In genomic region chr11:54008416-54008920, GRCm38 (mm10) we compare ENCODE assay signal across 14 mouse cellular contexts. TPM values are rescaled to one million over a fixed set of nuclear protein-coding genes. Genes with fewer than 3 reads are reported as not detected.
DNase-seq lines count a peak whose midpoint lies in the region; ATAC-seq and TF ChIP-seq lines count a peak whose summit lies in the region.
"Had no signal": no experiment of that assay in that cellular context is flagged by ENCODE, and none has a peak within 500 bp of the region (broad histone marks: within the 10 kb centered on the region; RNA-seq: fewer than 3 reads in every experiment).

No protein-coding gene starts in this region.

- no peak; the same call in 1 of the 2 replicates for ATAC-seq in lung, postnatal 0 days
- ATAC-seq in limb, embryonic 15.5 days (ENCODE audit: insufficient number of reproducible peaks, low FRiP score, low TSS enrichment, low read depth): no peak
- ATAC-seq in activated CD4-positive, CD25-positive, alpha-beta regulatory T cell, adult 4 months: no peak

- H3K9me3 ChIP-seq in lung, postnatal 0 days (ENCODE audit: low read length): no peaks in the 10 kb centered on the region
- no peaks in the 10 kb centered on the region for H3K9me3 ChIP-seq in limb, embryonic 15.5 days
- H3K9me3 ChIP-seq: G1E; lung, embryonic 15.5 days; stomach, embryonic 15.5 days had no signal

- peak; percentile 31 for DNase-seq in embryo, embryonic 11 days
- DNase-seq in embryo, embryonic 9.5 days (ENCODE audit: extremely low spot score): no peak
- DNase-seq in kidney, adult 9 months: peak; percentile 41
- no peak for DNase-seq in kidney, postnatal 36 days
- peak; percentile 11 for DNase-seq in lung, postnatal 0 days (ENCODE audit: low spot score)
- DNase-seq in lung, adult 2 months: no peak
- DNase-seq: thymus, postnatal 14 days had no signal

- no peak overlapping the region for H3K4me3 ChIP-seq in lung, postnatal 0 days (ENCODE audit: low read depth, low read length)
- no peak overlapping the region for H3K4me3 ChIP-seq in lung, adult 2 months (replicated peaks; ENCODE audit: extremely low read depth, low read depth, low read length)
- H3K4me3 ChIP-seq in limb, embryonic 15.5 days: no peak overlapping the region
- H3K4me3 ChIP-seq: lung, embryonic 15.5 days; myocyte; stomach, embryonic 15.5 days had no signal

- WGBS in lung, postnatal 0 days: 71% methylated on average over 10 of the region's 10 CpGs
- WGBS in lung, adult 2 months: 71% methylated on average over 10 of the region's 10 CpGs
- WGBS in limb, embryonic 15.5 days: 37% methylated on average over 10 of the region's 10 CpGs

- H3K27ac ChIP-seq in lung, postnatal 0 days (ENCODE audit: low read length): no peak overlapping the region
- H3K27ac ChIP-seq in limb, embryonic 15.5 days: peak overlapping the region; percentile 40; the same call in 1 of the 2 replicates
- H3K27ac ChIP-seq: hindbrain, embryonic 14.5 days; lung, embryonic 15.5 days; stomach, embryonic 15.5 days had no signal

- H3K9ac ChIP-seq in lung, postnatal 0 days (replicated peaks; ENCODE audit: low read depth): no peak overlapping the region
- no peak overlapping the region for H3K9ac ChIP-seq in limb, embryonic 15.5 days
- H3K9ac ChIP-seq: hindbrain, embryonic 14.5 days; lung, embryonic 15.5 days; stomach, embryonic 15.5 days had no signal

- no peak for TF ChIP-seq POLR2A in lung, adult 2 months (IDR thresholded peaks at IDR 0.05; ENCODE audit: borderline replicate concordance, extremely low read depth, low read depth, low read length)

- no peaks in the 10 kb centered on the region for H3K27me3 ChIP-seq in lung, postnatal 0 days (replicated peaks; ENCODE audit: insufficient read depth, low read length)
- no peaks in the 10 kb centered on the region for H3K27me3 ChIP-seq in limb, embryonic 15.5 days
- H3K27me3 ChIP-seq: lung, embryonic 15.5 days; stomach, embryonic 15.5 days had no signal

- no peak overlapping the region for H3K4me2 ChIP-seq in lung, postnatal 0 days (replicated peaks; ENCODE audit: low read depth, low read length)
- H3K4me2 ChIP-seq in limb, embryonic 15.5 days: no peak overlapping the region
- H3K4me2 ChIP-seq: hindbrain, embryonic 14.5 days; lung, embryonic 15.5 days; stomach, embryonic 15.5 days had no signal

- no peaks in the 10 kb centered on the region for H3K36me3 ChIP-seq in lung, postnatal 0 days (ENCODE audit: insufficient read depth, low read length)
- H3K36me3 ChIP-seq in limb, embryonic 15.5 days: no peaks in the 10 kb centered on the region
- H3K36me3 ChIP-seq: G1E; lung, embryonic 15.5 days; stomach, embryonic 15.5 days had no signal

- no peaks in the 10 kb centered on the region; the same call in 1 of the 2 replicates for H3K4me1 ChIP-seq in lung, postnatal 0 days (ENCODE audit: insufficient read depth, low read depth, low read length)
- peaks cover 3% of the 10 kb centered on the region; the same call in 1 of the 2 replicates for H3K4me1 ChIP-seq in lung, adult 2 months (ENCODE audit: control insufficient read depth, insufficient read depth, low read length)
- H3K4me1 ChIP-seq in limb, embryonic 15.5 days: peaks cover 20% of the 10 kb centered on the region
- H3K4me1 ChIP-seq: stomach, embryonic 15.5 days had no signal

- no peak for TF ChIP-seq EP300 in lung, postnatal 0 days (IDR thresholded peaks at IDR 0.05)

- no peak for TF ChIP-seq CTCF in lung, postnatal 0 days (IDR thresholded peaks at IDR 0.05)
- TF ChIP-seq CTCF in lung, adult 2 months (IDR thresholded peaks at IDR 0.05; ENCODE audit: insufficient read depth, low read length): no peak

RNA-seq across cellular contexts. Expression of gene Slc22a4, which starts 19.4 kb away (rescaled TPM):
- 0.70 and 1.1 TPM in 2 replicates for polyA plus RNA-seq in lung, postnatal 0 days (2015; fragmentation: Nextera tagmentation; extraction: Ambion mirVana)
- 1.3 and 1.4 TPM in 2 replicates for polyA plus RNA-seq in lung, adult 2 months (2012; rRNA removed)
- polyA plus RNA-seq in limb, embryonic 15.5 days (2015; fragmentation: Nextera tagmentation; extraction: Ambion mirVana): 6.9 and 7.9 TPM in 2 replicates
- polyA plus RNA-seq in activated CD4-positive, CD25-positive, alpha-beta regulatory T cell, adult 4 months (2017; shearing (Covaris generic)): under 1 TPM in 1 of 2 experiments, not detected in 1; 0.20 TPM
- polyA plus RNA-seq: G1E had no signal

RNA-seq across cellular contexts. Expression of gene Slc22a21, which starts 28.3 kb away (rescaled TPM):
- 2.6 TPM in 2 replicates for polyA plus RNA-seq in lung, postnatal 0 days (2015; fragmentation: Nextera tagmentation; extraction: Ambion mirVana)
- polyA plus RNA-seq in lung, adult 2 months (2012; rRNA removed): 2.3 and 3.8 TPM in 2 replicates
- 4.3 and 5.0 TPM in 2 replicates for polyA plus RNA-seq in limb, embryonic 15.5 days (2015; fragmentation: Nextera tagmentation; extraction: Ambion mirVana)
- 1 to 10 TPM in 1 of 2 experiments, under 1 TPM in 1; 0.73 to 1.1 TPM for polyA plus RNA-seq in activated CD4-positive, CD25-positive, alpha-beta regulatory T cell, adult 4 months (2017; shearing (Covaris generic))
- polyA plus RNA-seq: G1E had no signal

Comparison
In these comparisons a context has a peak if more than half of its experiments do, and no peak if none do; other contexts are left out.
1. DNase-seq: peak in embryo, embryonic 11 days (single experiment), kidney, adult 9 months (single experiment) and lung, postnatal 0 days (single experiment); none in embryo, embryonic 9.5 days (single experiment), kidney, postnatal 36 days (0 of 2) and lung, adult 2 months (single experiment).